23 mouse cellular contexts compared by ENCODE assay signal in the genomic region with DNA sequence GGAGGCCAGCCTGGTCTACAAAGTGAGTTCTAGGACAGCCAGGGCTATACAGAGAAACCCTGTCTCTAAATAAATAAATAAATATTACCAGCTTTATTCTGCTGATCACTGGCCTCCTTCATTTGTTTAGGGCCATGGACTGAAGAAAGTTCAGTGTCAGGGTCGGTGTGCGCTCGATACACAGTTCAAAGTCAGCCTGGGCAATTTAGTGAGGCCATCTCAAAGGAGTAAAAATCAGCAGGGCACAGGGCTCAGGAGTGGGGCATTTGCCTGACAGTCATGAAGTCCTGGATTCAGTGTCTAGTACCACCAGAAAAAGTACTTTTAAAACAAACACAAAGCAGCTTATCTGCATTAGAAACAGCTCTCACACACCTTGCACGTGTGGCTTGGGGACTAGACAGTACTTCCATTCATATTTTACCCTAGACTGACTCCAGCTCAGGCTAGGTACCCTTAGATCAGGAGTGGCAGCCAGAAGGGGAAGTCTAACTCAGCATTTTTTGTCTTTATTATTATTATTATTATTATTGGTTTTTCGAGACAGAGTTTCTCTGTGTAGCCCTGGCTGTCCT.
"Had no signal": no experiment of that assay in that cellular context is flagged by ENCODE, and none has a peak within 500 bp of the region (broad histone marks: within the 10 kb centered on the region; RNA-seq: fewer than 3 reads in every experiment).

No protein-coding gene starts in this region.

- H3K9me3 ChIP-seq: intestine, embryonic 15.5 days; limb, embryonic 12.5 days; limb, embryonic 15.5 days; liver, embryonic 12.5 days; liver, embryonic 15.5 days; megakaryocyte, embryonic 14.5 days; neural tube, embryonic 12.5 days; neural tube, embryonic 15.5 days; stomach, embryonic 15.5 days had no signal

- H3K4me3 ChIP-seq: intestine, embryonic 15.5 days; liver, embryonic 12.5 days; liver, embryonic 15.5 days; megakaryocyte, embryonic 14.5 days; neural tube, embryonic 12.5 days; neural tube, embryonic 15.5 days had no signal

- H3K27ac ChIP-seq: intestine, embryonic 15.5 days; limb, embryonic 12.5 days; liver, embryonic 12.5 days; liver, embryonic 15.5 days; neural tube, embryonic 12.5 days; neural tube, embryonic 15.5 days had no signal

- DNase-seq: kidney, adult 2 months; kidney, postnatal 14 days; kidney, postnatal 4 days; left cerebral cortex, postnatal 4 days; lung, embryonic 14.5 days; lung, postnatal 10 days; lung, postnatal 36 days; midbrain, embryonic 14.5 days; right cerebral cortex, adult 18-20 months; right cerebral cortex, postnatal 14 days; right cerebral cortex, postnatal 4 days; spleen, adult 18-20 months; thymus, postnatal 25 days had no signal

- ATAC-seq: intestine, embryonic 15.5 days; liver, embryonic 12.5 days had no signal

- H3K36me3 ChIP-seq: intestine, embryonic 15.5 days; limb, embryonic 12.5 days; limb, embryonic 15.5 days; liver, embryonic 12.5 days; liver, embryonic 15.5 days; neural tube, embryonic 12.5 days; neural tube, embryonic 15.5 days; stomach, embryonic 15.5 days had no signal

- H3K4me2 ChIP-seq: midbrain, embryonic 11.5 days; neural tube, embryonic 15.5 days had no signal

- H3K27me3 ChIP-seq: intestine, embryonic 15.5 days; limb, embryonic 12.5 days; limb, embryonic 15.5 days; liver, embryonic 12.5 days; liver, embryonic 15.5 days; megakaryocyte, embryonic 14.5 days; neural tube, embryonic 12.5 days; neural tube, embryonic 15.5 days; stomach, embryonic 15.5 days had no signal

- H3K9ac ChIP-seq: intestine, embryonic 15.5 days; limb, embryonic 12.5 days; limb, embryonic 15.5 days; liver, embryonic 15.5 days; lung, embryonic 14.5 days; neural tube, embryonic 12.5 days; neural tube, embryonic 15.5 days; stomach, embryonic 15.5 days had no signal
